Mouse (Mus musculus): ENCODE measurements at regions not wholly inside any gene's neighbourhood (a gene's known extent, or its start where the extent isn't known, plus 50 kb on each side); places are given as distances from the start of the nearest gene placed in this dataset.

- WGBS, result 47% methylated on average over 6 of the region's 6 CpGs
- H3K4me3 ChIP-seq, result no peak overlapping the region
- no peak overlapping the region for H3K9ac ChIP-seq
- no peaks in the 10 kb centered on the region for H3K36me3 ChIP-seq
- H3K27ac ChIP-seq (replicated peaks), result no peak overlapping the region
- no peaks in the 10 kb centered on the region for H3K9me3 ChIP-seq
- no peaks in the 10 kb centered on the region for H3K4me1 ChIP-seq (replicated peaks)
- ATAC-seq (ENCODE audit: low FRiP score, low read depth), result no peak
- H3K27me3 ChIP-seq, result no peaks in the 10 kb centered on the region
- H3K4me2 ChIP-seq, result no peak overlapping the region
Measured at GRCm38 (mm10) chr5:106036176-106036575, 159.8 kb downstream of the Zfp326 start.

DNA sequence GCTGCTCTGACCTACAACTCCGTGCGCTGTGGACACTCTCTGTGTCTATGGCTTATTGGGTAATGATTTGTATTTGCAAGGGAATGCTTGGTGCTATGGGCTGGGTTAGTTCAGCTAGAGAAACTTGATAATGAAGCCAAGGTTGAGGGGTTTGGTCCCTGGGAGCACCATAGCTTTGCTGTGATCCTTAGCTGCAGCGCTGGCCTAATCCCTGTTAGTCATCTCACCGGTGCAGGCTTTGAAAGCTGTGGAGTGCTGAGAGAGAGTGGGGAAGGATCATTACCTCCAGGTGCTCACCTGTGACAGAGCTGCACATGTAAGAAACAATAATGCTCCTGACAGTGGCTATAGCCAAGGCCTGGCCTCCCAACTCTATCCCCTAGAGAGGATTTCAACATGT lies 156.6 kb downstream of the Zfp326 start:
- H3K9me3 ChIP-seq, result no peaks in the 10 kb centered on the region
- WGBS, result 86% methylated on average over 4 of the region's 4 CpGs
- H3K4me2 ChIP-seq, result no peak overlapping the region
- H3K27me3 ChIP-seq, result no peaks in the 10 kb centered on the region
- no peak overlapping the region for H3K27ac ChIP-seq (replicated peaks)
- no peak overlapping the region for H3K9ac ChIP-seq
- no peaks in the 10 kb centered on the region for H3K4me1 ChIP-seq (replicated peaks)
- ATAC-seq (ENCODE audit: low FRiP score, low read depth), result no peak
- H3K36me3 ChIP-seq, result no peaks in the 10 kb centered on the region
- no peak overlapping the region for H3K4me3 ChIP-seq

DNA sequence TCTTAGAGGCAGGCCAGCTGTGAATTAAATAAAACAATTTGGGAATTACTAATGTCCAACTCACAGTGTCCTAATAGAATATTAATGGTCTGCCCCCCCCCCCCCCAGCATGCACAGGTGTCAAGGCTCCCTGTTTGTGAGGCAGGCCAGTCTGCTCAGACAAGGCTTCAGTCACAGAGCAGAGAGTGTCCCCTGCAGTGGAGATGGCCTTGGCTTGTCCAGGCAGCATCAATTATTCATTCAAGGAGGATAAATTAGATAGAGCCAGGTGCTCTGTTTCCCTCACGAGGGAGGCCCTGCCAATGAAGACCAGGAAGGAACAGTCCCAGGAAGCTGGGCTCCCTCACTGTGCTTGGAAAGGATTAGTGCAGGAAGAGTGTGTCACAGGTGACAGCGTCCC lies 150.5 kb downstream of the Zfp326 start:
- Histone ChIP-seq H3K4me3 (no peak overlapping the region), H3K27me3 (no peaks in the 10 kb centered on the region), H3K27ac (replicated peaks) (no peak overlapping the region), H3K4me1 (replicated peaks) (no peaks in the 10 kb centered on the region), H3K9me3 (no peaks in the 10 kb centered on the region), H3K36me3 (no peaks in the 10 kb centered on the region), H3K9ac (no peak overlapping the region), H3K4me2 (no peak overlapping the region)
- WGBS, result 61% methylated on average over 2 of the region's 2 CpGs
- no peak for ATAC-seq (ENCODE audit: low FRiP score, low read depth)

DNA sequence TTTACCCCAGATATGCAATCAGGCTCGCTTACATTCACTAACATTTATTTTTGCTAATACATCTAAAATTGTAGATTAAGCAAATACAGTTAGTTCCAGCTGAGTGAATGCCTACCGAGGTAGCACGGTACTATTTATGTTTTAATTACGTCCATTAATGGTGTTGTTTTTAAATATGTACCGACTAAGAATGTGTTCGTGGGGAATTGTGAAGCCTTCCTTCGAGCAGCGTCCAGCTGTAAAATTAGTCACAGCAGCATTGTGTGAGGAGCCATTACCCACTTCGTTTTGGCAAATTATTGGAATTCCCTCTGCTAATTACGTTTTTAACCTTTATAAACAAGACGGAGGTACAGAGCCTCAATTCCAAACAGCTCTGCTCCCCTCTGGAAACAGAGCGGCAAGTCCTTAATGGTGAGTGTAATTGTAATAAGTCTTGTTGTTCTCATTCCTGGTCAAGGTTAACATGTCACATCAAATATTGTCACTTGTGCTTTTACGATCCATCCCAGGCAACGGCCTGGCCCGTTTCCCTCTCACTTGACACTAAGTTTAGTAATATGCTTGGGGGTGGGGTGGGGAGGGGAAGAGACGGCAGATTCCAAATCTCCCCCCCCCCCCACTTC lies 128.0 kb downstream of the Zfp326 start:
- Histone ChIP-seq H3K27ac (replicated peaks) (no peak overlapping the region), H3K9ac (no peak overlapping the region), H3K27me3 (no peaks in the 10 kb centered on the region), H3K4me3 (no peak overlapping the region), H3K9me3 (no peaks in the 10 kb centered on the region), H3K4me1 (replicated peaks) (peaks cover 20% of the 10 kb centered on the region), H3K4me2 (peak overlapping the region; percentile 47), H3K36me3 (no peaks in the 10 kb centered on the region)
- 28% methylated on average over 16 of the region's 16 CpGs for WGBS
- peak; percentile 49 for ATAC-seq (ENCODE audit: low FRiP score, low read depth)

DNA sequence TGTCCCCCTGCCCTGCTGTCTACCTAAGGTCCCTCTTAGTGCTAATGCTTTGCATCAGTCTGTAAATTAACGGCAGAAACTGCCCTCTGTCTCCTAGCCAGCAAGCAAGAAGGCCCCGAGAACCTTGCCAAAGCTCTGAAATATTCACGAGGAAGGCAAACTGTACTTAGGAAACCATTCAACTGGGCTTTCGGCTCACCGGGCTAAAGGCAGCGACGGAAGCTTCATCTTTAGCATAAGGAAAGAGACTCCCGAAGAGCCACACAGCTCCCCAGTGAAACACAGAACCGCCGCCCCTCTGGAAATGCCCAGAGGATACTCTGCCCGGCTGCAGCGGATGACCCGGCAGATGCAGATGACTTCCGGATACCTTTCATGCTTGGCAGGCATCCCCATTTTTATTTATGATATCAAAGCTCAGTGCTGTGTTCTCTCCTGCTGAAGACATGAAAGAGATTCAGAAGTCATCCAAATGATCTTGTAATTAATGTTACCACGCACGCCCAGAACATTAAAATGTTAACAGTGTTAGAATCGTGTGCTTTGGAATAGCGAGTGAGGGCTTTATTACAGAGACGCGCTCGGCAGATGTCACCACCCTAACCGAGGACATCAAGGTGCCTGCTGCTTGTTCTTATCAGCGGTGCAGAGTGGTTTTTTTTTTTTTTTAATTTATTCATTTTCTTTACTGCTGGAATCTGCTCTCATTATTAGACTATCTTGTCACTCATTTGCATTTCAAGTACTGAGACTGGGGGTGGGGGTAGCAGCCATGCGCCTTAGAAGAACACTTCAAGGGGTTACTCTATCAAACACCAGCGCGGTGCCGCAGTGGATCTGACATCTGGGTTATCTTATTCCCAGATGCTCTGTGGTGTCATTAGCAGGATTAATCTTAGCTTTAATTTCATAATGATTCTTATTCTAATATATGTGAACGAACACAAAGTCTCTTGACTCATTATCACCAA lies 127.2 kb downstream of the Zfp326 start:
- H3K36me3 ChIP-seq, result no peaks in the 10 kb centered on the region
- peak overlapping the region; percentile 47 for H3K4me2 ChIP-seq
- H3K9me3 ChIP-seq, result no peaks in the 10 kb centered on the region
- H3K4me1 ChIP-seq (replicated peaks), result peaks cover 20% of the 10 kb centered on the region
- H3K27me3 ChIP-seq, result no peaks in the 10 kb centered on the region
- peak overlapping the region; percentile 18 for H3K4me3 ChIP-seq
- H3K27ac ChIP-seq (replicated peaks), result no peak overlapping the region
- ATAC-seq (ENCODE audit: low FRiP score, low read depth), result peak; percentile 83
- H3K9ac ChIP-seq, result no peak overlapping the region
- WGBS, result 29% methylated on average over 28 of the region's 28 CpGs

- H3K4me1 ChIP-seq (replicated peaks), result peaks cover 20% of the 10 kb centered on the region
- peak; percentile 67; the same call in 1 of the 2 replicates for ATAC-seq (ENCODE audit: low FRiP score, low read depth)
- H3K27ac ChIP-seq (replicated peaks), result no peak overlapping the region
- H3K4me2 ChIP-seq, result no peak overlapping the region
- no peaks in the 10 kb centered on the region for H3K27me3 ChIP-seq
- H3K36me3 ChIP-seq, result no peaks in the 10 kb centered on the region
- no peaks in the 10 kb centered on the region for H3K9me3 ChIP-seq
- 31% methylated on average over 7 of the region's 7 CpGs for WGBS
- no peak overlapping the region for H3K4me3 ChIP-seq
- H3K9ac ChIP-seq, result no peak overlapping the region
Measured at GRCm38 (mm10) chr5:106002330-106002729, 126.0 kb downstream of the Zfp326 start.

GRCm38 (mm10) chr5:105994218-105994617 lies 117.9 kb downstream of the Zfp326 start:
- no peak for ATAC-seq (ENCODE audit: low FRiP score, low read depth)
- no peak overlapping the region for H3K9ac ChIP-seq
- no peaks in the 10 kb centered on the region for H3K36me3 ChIP-seq

DNA sequence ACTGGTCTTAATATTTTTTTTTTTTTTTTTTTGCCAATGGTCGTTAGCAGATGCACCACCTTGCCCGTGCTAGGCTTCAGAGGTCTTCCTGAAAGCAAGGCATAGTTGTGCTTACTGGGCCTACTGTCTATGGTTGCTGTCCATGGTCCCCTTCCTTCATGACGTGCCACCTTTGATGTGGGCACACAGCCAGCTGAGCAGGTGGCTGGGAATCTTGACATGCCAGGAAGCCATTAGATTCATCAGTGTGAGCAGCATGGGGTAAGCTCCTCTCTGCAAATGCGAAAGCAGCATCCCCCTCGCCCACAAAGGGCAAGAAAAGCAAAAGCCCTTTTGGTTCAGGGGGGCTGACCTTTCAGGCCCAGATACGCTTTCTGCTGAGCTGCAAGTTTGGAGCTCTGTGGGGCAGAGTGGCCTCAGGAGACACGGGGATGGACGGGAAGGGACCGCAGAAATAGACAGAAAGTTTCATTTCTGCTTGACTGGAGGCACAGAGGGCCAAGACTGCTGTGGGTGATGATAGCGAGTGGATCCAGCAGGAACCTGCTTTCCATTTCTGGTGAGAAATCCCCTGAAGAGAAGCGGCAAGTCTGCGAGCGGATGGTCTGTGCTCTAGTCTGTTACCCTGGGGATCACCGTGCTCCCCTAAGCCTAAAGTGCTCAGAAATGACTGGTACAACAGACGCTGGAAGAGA lies 116.8 kb downstream of the Zfp326 start:
- WGBS, result 58% methylated on average over 15 of the region's 15 CpGs
- Histone ChIP-seq H3K4me3 (no peak overlapping the region), H3K27me3 (no peaks in the 10 kb centered on the region), H3K4me2 (no peak overlapping the region), H3K9me3 (no peaks in the 10 kb centered on the region), H3K27ac (replicated peaks) (no peak overlapping the region), H3K36me3 (no peaks in the 10 kb centered on the region), H3K4me1 (replicated peaks) (no peaks in the 10 kb centered on the region), H3K9ac (no peak overlapping the region)
- no peak for ATAC-seq (ENCODE audit: low FRiP score, low read depth)

More at GRCm38 (mm10) chr5:105994218-105994617, 117.9 kb downstream of the Zfp326 start:
- Histone ChIP-seq H3K9me3 (no peaks in the 10 kb centered on the region), H3K27ac (replicated peaks) (no peak overlapping the region), H3K4me1 (replicated peaks) (no peaks in the 10 kb centered on the region), H3K4me3 (no peak overlapping the region), H3K4me2 (no peak overlapping the region), H3K27me3 (no peaks in the 10 kb centered on the region)
- WGBS, result 92% methylated on average over 1 of the region's 1 CpGs

DNA sequence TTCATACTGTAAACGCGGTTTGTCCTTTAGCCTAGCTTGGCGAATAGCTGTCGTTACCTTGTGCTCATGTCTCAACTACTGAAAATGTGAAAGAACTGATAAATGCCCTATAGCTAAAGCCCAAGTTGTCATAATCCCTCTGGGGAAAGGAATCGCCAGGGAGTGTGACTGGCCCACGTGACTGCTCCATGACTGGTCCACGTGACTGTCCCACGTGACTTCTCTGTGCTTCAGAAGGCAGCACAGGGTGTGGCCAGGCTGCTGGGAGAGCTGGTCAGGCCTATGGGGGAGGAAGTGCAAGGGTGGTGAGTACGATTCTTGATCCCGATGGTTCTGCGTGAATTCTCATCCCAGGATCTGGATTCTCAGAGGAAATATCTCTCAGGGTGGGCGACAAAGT lies 114.4 kb downstream of the Zfp326 start:
- no peak for ATAC-seq (ENCODE audit: low FRiP score, low read depth)
- Histone ChIP-seq H3K27ac (replicated peaks) (no peak overlapping the region), H3K4me3 (no peak overlapping the region), H3K36me3 (no peaks in the 10 kb centered on the region), H3K9me3 (no peaks in the 10 kb centered on the region), H3K27me3 (no peaks in the 10 kb centered on the region), H3K9ac (no peak overlapping the region), H3K4me2 (no peak overlapping the region), H3K4me1 (replicated peaks) (no peaks in the 10 kb centered on the region)
- 89% methylated on average over 12 of the region's 12 CpGs for WGBS

DNA sequence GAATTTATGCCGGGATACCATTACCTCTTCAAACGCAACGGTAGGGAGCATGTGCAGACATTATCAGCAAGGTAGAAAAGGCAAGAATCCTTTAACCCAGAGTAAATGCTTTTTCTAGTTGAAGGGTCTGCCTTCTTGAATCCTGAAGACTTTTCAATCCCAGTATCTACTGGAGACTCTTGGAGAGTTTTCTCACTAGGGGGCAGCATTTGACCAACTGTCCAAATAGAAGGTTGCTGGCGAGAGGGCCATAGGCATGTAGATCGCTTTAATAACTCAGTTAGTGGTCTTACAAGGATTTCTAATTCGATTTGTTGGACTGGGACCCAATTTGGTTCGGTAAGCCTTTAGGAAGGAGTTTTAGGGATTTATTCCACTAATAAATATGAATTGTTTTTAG lies 110.0 kb downstream of the Zfp326 start:
- no peaks in the 10 kb centered on the region for H3K36me3 ChIP-seq
- H3K4me3 ChIP-seq, result no peak overlapping the region
- no peak for ATAC-seq (ENCODE audit: low FRiP score, low read depth)
- 40% methylated on average over 7 of the region's 7 CpGs for WGBS
- no peaks in the 10 kb centered on the region for H3K9me3 ChIP-seq
- H3K4me2 ChIP-seq, result no peak overlapping the region
- no peaks in the 10 kb centered on the region for H3K4me1 ChIP-seq (replicated peaks)
- H3K27me3 ChIP-seq, result no peaks in the 10 kb centered on the region
- H3K9ac ChIP-seq, result no peak overlapping the region
- H3K27ac ChIP-seq (replicated peaks), result no peak overlapping the region

DNA sequence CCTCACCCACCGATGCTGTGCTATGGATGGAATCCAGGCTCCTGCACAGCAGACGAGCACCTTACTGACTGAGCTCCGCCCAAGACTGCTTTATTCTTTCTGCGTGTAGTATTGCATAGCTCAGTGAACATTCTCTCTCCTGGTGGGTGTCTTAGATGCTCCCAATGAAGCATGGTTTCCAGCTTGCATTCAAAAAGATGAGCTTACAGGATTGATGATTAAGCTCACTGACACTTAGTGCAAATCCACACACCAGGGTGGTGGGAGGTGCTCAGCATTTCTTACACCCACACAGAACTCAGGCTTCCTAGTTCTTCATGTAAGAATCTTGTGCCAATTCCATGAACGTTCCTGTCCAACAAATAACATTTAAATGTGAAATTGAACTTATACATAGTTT lies 106.8 kb downstream of the Zfp326 start:
- H3K9ac ChIP-seq, result no peak overlapping the region
- H3K36me3 ChIP-seq, result no peaks in the 10 kb centered on the region
- H3K27me3 ChIP-seq, result no peaks in the 10 kb centered on the region
- H3K4me2 ChIP-seq, result no peak overlapping the region
- no peaks in the 10 kb centered on the region for H3K4me1 ChIP-seq (replicated peaks)
- no peak for ATAC-seq (ENCODE audit: low FRiP score, low read depth)
- WGBS, result 76% methylated on average over 5 of the region's 5 CpGs
- no peak overlapping the region for H3K4me3 ChIP-seq
- no peak overlapping the region for H3K27ac ChIP-seq (replicated peaks)
- no peaks in the 10 kb centered on the region for H3K9me3 ChIP-seq

DNA sequence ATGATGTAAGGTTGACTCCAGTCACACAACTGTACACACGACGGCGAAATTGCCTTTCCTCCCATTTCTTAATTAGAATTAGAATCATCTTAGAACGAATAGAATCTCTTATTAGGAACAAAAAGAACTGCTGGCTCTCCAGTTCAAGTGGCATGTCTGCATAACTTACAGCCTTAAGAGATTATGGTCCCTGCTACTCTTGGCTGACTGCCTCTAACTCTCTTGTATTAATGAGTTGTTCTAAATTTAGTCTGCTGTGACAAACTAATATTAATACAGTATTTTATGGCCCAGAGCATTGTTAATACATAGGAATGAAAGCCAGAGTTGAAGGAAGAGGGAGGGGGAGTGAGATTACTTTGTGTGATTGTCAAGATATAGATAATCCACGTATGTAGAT lies 100.4 kb downstream of the Zfp326 start:
- WGBS, result 78% methylated on average over 5 of the region's 5 CpGs

More for the DNA sequence above, 100.4 kb downstream of the Zfp326 start:
- no peak for ATAC-seq (ENCODE audit: low FRiP score, low read depth)
- Histone ChIP-seq H3K4me2 (no peak overlapping the region), H3K27me3 (no peaks in the 10 kb centered on the region), H3K36me3 (no peaks in the 10 kb centered on the region), H3K27ac (replicated peaks) (no peak overlapping the region), H3K9me3 (no peaks in the 10 kb centered on the region), H3K4me1 (replicated peaks) (0 out of 2 replicates have a peak, but pooled peaks cover 4% of the 10 kb centered on the region), H3K9ac (no peak overlapping the region), H3K4me3 (no peak overlapping the region)

Data from hindbrain, embryonic 15.5 days (tissue).